Mouse (Mus musculus): ENCODE data around the gene Dapk1. TPM values are rescaled to one million over a fixed set of nuclear protein-coding genes. Genes with fewer than 3 reads are reported as not detected.
"Not testable (repeated sequence)": the region's sequence is repeated elsewhere in the genome, so short reads cannot be mapped to it uniquely, and the experiment has no call there.

Gene Dapk1
- polyA plus RNA-seq, 1 experiment from 2014 or later: 19.4 TPM

- Histone ChIP-seq H3K36me3 (peaks cover 17% of the 10 kb centered on the region; the same call in 1 of the 2 replicates), H3K4me1 (peaks cover 8% of the 10 kb centered on the region; the same call in 1 of the 2 replicates), H3K27ac (peak overlapping the region; percentile 95), H3K27me3 (ENCODE audit: insufficient read depth, poor library complexity, severe bottlenecking) (no peaks in the 10 kb centered on the region), H3K4me3 (peak overlapping the region; percentile 92), H3K9me3 (no peaks in the 10 kb centered on the region)
- DNase-seq (ENCODE audit: low spot score): peak; percentile 79
- 14% methylated on average over 34 of the region's 34 CpGs for WGBS
Observed at GRCm38 (mm10) chr13:60602416-60603251, 887 bp downstream of the Dapk1 start.

- peak overlapping the region; percentile 92 for H3K4me3 ChIP-seq
- no peak for DNase-seq (ENCODE audit: low spot score)
- H3K36me3 ChIP-seq: peaks cover 17% of the 10 kb centered on the region; the same call in 1 of the 2 replicates
- 70% methylated on average over 5 of the region's 5 CpGs for WGBS
- no peaks in the 10 kb centered on the region for H3K9me3 ChIP-seq
- no peaks in the 10 kb centered on the region for H3K27me3 ChIP-seq (ENCODE audit: insufficient read depth, poor library complexity, severe bottlenecking)
- H3K4me1 ChIP-seq: peaks cover 8% of the 10 kb centered on the region; the same call in 1 of the 2 replicates
- 0 out of 2 replicates have a peak overlapping the region, but pooled peaks have one; percentile 95 for H3K27ac ChIP-seq
Observed at GRCm38 (mm10) chr13:60603252-60603562, 1.5 kb downstream of the Dapk1 start.

GRCm38 (mm10) chr13:60607411-60607810 is 5.7 kb downstream of the Dapk1 start:
- H3K27me3 ChIP-seq (ENCODE audit: insufficient read depth, poor library complexity, severe bottlenecking): no peaks in the 10 kb centered on the region
- peaks cover 17% of the 10 kb centered on the region; the same call in 1 of the 2 replicates for H3K36me3 ChIP-seq
- DNase-seq (ENCODE audit: low spot score): no peak
- peaks cover 28% of the 10 kb centered on the region for H3K4me1 ChIP-seq
- no peak overlapping the region for H3K27ac ChIP-seq
- WGBS: 83% methylated on average over 8 of the region's 8 CpGs
- no peak overlapping the region for H3K4me3 ChIP-seq
- no peaks in the 10 kb centered on the region for H3K9me3 ChIP-seq

DNA sequence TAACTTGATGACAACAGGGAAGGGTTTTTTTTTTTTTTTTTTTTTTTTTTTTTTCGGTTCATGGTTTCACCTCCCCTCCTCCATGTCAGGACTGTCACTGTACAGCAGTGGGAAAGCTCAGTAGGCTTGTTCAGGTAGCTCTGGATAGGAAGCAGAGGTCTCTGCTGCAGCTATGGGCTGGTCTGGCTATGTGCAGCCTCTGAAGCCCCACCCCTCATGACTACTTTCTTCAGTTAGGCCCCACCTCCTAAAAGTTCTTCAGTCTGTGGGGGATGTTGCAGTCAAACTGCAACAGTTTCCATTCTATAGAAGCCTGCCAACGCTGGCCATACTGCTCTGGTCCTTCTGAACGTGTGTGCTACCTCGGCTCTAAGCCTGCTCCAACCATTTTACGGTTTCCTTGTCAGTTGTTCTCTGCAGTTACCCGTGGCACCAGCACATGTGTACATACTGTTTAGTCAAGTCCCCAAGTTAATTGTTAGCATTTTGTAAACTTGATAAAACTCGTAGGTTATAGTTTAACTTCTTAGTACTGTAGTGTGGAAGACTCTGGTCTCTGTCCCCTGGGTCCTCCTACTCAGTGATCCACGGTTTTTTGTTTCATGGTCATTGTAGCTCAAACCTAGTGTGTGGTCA is 6.8 kb downstream of the Dapk1 start:
- H3K27me3 ChIP-seq (ENCODE audit: insufficient read depth, poor library complexity, severe bottlenecking): no peaks in the 10 kb centered on the region
- no peaks in the 10 kb centered on the region for H3K9me3 ChIP-seq
- WGBS: 78% methylated on average over 8 of the region's 8 CpGs
- H3K36me3 ChIP-seq: peaks cover 17% of the 10 kb centered on the region; the same call in 1 of the 2 replicates
- no peak overlapping the region for H3K4me3 ChIP-seq
- H3K4me1 ChIP-seq: peaks cover 23% of the 10 kb centered on the region
- no peak for DNase-seq (ENCODE audit: low spot score)
- no peak overlapping the region for H3K27ac ChIP-seq

GRCm38 (mm10) chr13:60609234-60609633 is 7.5 kb downstream of the Dapk1 start:
- Histone ChIP-seq H3K36me3 (peaks cover 16% of the 10 kb centered on the region; the same call in 1 of the 2 replicates), H3K4me1 (peaks cover 24% of the 10 kb centered on the region), H3K27me3 (ENCODE audit: insufficient read depth, poor library complexity, severe bottlenecking) (0 out of 2 replicates have a peak, but pooled peaks cover under 1% of the 10 kb centered on the region), H3K27ac (no peak overlapping the region), H3K4me3 (no peak overlapping the region), H3K9me3 (no peaks in the 10 kb centered on the region)
- 59% methylated on average over 4 of the region's 4 CpGs for whole genome bisulfite sequencing
- DNase-seq (ENCODE audit: low spot score): no peak

DNA sequence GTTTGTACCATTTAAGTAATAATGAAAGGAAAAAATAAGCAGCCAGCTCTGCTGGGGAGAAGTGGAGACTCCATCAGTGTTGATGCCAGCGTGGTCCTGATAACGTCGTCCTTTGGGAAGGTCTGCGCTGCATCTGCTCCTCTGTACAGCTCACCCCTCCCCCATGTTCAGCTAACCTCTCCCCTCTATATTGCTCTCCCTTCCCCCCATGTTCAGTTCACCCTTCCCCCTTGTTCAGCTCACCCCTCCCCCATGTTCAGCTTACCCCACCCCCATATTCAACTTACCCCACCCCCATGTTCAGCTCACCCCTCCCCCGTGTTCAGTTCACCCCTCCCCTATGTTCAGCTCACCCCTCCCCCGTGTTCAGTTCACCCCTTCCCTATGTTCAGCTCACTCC is 8.8 kb downstream of the Dapk1 start:
- no peaks in the 10 kb centered on the region for H3K9me3 ChIP-seq
- DNase-seq (ENCODE audit: low spot score): no peak
- H3K4me1 ChIP-seq: peaks cover 27% of the 10 kb centered on the region
- H3K27me3 ChIP-seq (ENCODE audit: insufficient read depth, poor library complexity, severe bottlenecking): 0 out of 2 replicates have a peak, but pooled peaks cover 3% of the 10 kb centered on the region
- peaks cover 11% of the 10 kb centered on the region; the same call in 1 of the 2 replicates for H3K36me3 ChIP-seq
- 24% methylated on average over 6 of the region's 6 CpGs for WGBS
- no peak overlapping the region for H3K4me3 ChIP-seq
- no peak overlapping the region for H3K27ac ChIP-seq

DNA sequence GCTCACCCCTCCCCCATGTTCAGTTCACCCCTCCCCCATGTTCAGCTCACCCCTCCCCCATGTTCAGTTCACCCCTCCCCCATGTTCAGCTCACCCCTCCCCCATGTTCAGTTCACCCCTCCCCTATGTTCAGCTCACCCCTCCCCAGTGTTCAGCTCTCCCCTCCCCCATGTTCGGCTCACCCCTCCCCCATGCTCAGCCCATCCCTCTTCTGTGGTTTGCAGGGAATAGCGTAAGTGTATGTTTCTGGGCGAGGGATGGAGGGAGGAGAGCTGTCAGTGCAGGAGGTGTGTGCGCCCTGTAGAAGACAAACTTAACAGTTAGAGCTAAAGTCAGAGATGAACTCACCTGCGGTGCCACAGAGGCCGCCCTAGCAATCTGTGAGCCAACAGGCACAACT is 9.2 kb downstream of the Dapk1 start:
- H3K9me3 ChIP-seq; DNase-seq (ENCODE audit: low spot score); H3K36me3 ChIP-seq; H3K27ac ChIP-seq; H3K4me3 ChIP-seq; H3K27me3 ChIP-seq (ENCODE audit: insufficient read depth, poor library complexity, severe bottlenecking): not testable (repeated sequence)
- peaks cover 25% of the 10 kb centered on the region for H3K4me1 ChIP-seq
- 73% methylated on average over 6 of the region's 6 CpGs for WGBS

DNA sequence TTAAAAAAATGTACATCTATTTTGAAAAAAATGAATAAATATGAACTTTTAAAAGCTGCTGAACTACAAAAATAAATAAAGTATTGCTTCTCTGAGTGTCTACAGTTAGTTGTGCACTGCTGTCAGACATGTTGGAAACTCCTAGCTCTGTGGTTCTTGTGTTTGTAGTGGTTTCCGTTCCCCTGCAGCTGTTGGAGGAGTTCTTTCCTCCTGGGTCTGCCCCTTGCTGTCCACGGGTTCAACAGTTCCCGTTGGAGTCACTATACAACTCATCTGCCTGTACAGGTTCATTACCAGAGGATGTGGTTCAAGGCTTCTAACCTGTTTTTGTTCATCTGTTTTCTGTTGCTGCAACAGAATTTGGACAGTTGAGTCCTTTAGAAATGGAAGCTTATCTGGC is 10.4 kb downstream of the Dapk1 start:
- DNase-seq (ENCODE audit: low spot score): no peak
- whole genome bisulfite sequencing: 66% methylated on average over 3 of the region's 3 CpGs
- H3K27me3 ChIP-seq (ENCODE audit: insufficient read depth, poor library complexity, severe bottlenecking): 0 out of 2 replicates have a peak, but pooled peaks cover 3% of the 10 kb centered on the region
- H3K4me3 ChIP-seq: no peak overlapping the region
- H3K36me3 ChIP-seq: no peaks in the 10 kb centered on the region
- peaks cover 24% of the 10 kb centered on the region for H3K4me1 ChIP-seq
- H3K9me3 ChIP-seq: no peaks in the 10 kb centered on the region
- no peak overlapping the region for H3K27ac ChIP-seq

- Histone ChIP-seq H3K27me3 (ENCODE audit: insufficient read depth, poor library complexity, severe bottlenecking) (0 out of 2 replicates have a peak, but pooled peaks cover 3% of the 10 kb centered on the region), H3K9me3 (no peaks in the 10 kb centered on the region), H3K36me3 (no peaks in the 10 kb centered on the region), H3K27ac (no peak overlapping the region), H3K4me1 (peaks cover 39% of the 10 kb centered on the region), H3K4me3 (no peak overlapping the region)
- 85% methylated on average over 8 of the region's 8 CpGs for WGBS
- DNase-seq (ENCODE audit: low spot score): no peak
Observed at GRCm38 (mm10) chr13:60614154-60614553, 12.4 kb downstream of the Dapk1 start.

DNA sequence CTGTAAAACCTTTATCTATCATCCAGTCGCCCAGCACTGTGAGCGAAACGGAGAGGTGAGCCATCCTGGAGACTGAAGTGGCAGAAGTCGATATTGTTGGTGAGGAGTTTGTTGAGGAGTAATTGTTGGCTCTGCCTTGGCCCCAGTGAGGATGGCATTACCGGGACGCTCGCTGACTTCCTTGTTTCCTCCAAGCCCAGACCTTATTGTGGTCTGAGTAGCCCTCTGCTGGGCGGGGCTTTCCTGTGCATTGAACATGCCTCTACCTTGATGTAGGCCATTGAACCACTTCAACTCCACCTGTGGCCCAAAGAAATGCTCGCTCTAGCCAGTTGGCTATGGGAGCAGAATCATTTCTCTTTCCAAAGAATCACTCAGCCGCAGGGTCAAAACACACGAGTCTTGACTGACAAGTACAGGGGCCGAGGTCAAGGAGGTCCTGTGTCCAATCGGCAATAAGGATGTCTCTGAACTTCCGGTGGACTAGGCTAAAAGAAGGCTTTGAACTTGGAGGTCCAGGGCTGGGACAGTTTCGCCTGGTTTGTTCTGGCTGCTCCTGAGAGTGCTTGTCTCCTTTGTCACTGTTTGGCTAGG is 13.4 kb downstream of the Dapk1 start:
- no peak overlapping the region for H3K4me3 ChIP-seq
- 59% methylated on average over 15 of the region's 15 CpGs for WGBS

DNA sequence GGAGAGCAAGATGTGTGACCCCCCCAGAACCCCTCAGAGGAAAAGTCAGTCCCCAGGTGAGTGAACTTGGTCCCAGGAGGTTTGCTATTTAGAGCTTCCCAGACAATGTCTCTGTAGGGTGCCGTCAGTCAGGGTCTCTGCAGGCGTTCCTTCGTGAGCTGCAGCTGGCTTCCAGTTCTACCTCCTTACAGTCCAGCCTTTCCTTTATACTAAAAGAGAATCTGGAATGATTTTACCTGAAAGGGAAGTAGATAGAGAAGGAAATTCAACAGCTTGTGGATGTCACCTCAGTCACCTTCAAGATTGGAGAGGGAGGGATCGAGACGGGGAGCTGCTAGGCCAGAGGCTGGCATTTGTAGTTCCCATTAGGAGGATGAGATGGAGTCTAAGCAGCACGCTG is 14.3 kb downstream of the Dapk1 start:
- Histone ChIP-seq H3K27ac (no peak overlapping the region), H3K9me3 (no peaks in the 10 kb centered on the region), H3K27me3 (ENCODE audit: insufficient read depth, poor library complexity, severe bottlenecking) (0 out of 2 replicates have a peak, but pooled peaks cover 3% of the 10 kb centered on the region), H3K36me3 (no peaks in the 10 kb centered on the region), H3K4me3 (no peak overlapping the region), H3K4me1 (peaks cover 41% of the 10 kb centered on the region)
- DNase-seq (ENCODE audit: low spot score): no peak
- WGBS: 60% methylated on average over 6 of the region's 6 CpGs

More for the DNA sequence above, 13.4 kb downstream of the Dapk1 start:
- H3K36me3 ChIP-seq: no peaks in the 10 kb centered on the region
- H3K9me3 ChIP-seq: no peaks in the 10 kb centered on the region
- no peak overlapping the region for H3K27ac ChIP-seq
- DNase-seq (ENCODE audit: low spot score): no peak
- H3K4me1 ChIP-seq: peaks cover 41% of the 10 kb centered on the region
- 0 out of 2 replicates have a peak, but pooled peaks cover 3% of the 10 kb centered on the region for H3K27me3 ChIP-seq (ENCODE audit: insufficient read depth, poor library complexity, severe bottlenecking)

DNA sequence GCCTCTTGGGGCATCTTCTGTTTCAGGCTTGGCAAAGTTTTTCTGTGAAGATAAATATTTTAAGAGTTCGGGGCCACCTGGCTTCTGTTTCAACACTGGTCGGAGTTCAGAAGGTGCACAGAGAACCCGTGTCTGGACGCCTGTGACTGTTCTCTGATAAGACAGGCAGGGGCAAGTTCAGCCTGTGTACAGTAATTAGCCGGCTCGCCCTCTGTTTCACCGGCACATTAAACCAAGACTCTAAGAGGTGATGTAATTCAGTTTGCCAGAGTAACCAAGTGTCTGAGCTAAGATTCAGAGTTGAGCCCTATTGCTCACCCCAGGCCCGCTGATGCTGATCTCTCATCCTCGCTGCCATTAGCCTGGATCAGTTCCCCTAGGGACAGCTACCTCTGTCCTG is 16.5 kb downstream of the Dapk1 start:
- H3K4me3 ChIP-seq: no peak overlapping the region
- 0 out of 2 replicates have a peak, but pooled peaks cover 3% of the 10 kb centered on the region for H3K27me3 ChIP-seq (ENCODE audit: insufficient read depth, poor library complexity, severe bottlenecking)
- H3K36me3 ChIP-seq: 0 out of 2 replicates have a peak, but pooled peaks cover 7% of the 10 kb centered on the region
- DNase-seq (ENCODE audit: low spot score): no peak
- H3K27ac ChIP-seq: peak overlapping the region; percentile 39; the same call in 1 of the 2 replicates
- peaks cover 44% of the 10 kb centered on the region for H3K4me1 ChIP-seq
- H3K9me3 ChIP-seq: no peaks in the 10 kb centered on the region
- WGBS: 16% methylated on average over 9 of the region's 9 CpGs

Measured in heart, embryonic 10.5 days (tissue).